Mouse (Mus musculus): ENCODE measurements around the gene Lysmd4. TPM values are rescaled to one million over a fixed set of nuclear protein-coding genes. Genes with fewer than 3 reads are reported as not detected.

Gene Lysmd4
- total and polyA plus RNA-seq, 3 experiments: 5.2 to 7.9 TPM; not detected in 1

- Histone ChIP-seq H3K27ac (ENCODE audit: control insufficient read depth, low read depth, low read length) (no peak overlapping the region), H3K36me3 (ENCODE audit: control insufficient read depth in 1 of 2, insufficient read depth in 2 of 2, low read length in 2 of 2) (peaks cover 0 to 12% of the 10 kb centered on the region in 2 experiments; a peak in 2 of 4 replicates), H3K9me3 (replicated peaks; ENCODE audit: insufficient read depth, low read length) (no peaks in the 10 kb centered on the region), H3K9ac (ENCODE audit: control insufficient read depth, low read depth, low read length, poor library complexity, severe bottlenecking) (no peak overlapping the region), H3K4me1 (ENCODE audit: control insufficient read depth in 1 of 2, insufficient read depth in 2 of 2, low read length in 2 of 2) (peaks cover 0 to 26% of the 10 kb centered on the region in 2 experiments; a peak in 3 of 4 replicates), H3K4me3 (ENCODE audit: control insufficient read depth in 1 of 2, insufficient read depth in 1 of 2, low read depth in 2 of 2, low read length in 2 of 2) (no peak overlapping the region), H3K79me2 (ENCODE audit: control insufficient read depth, insufficient read depth, low read length, poor library complexity) (no peaks in the 10 kb centered on the region), H3K27me3 (ENCODE audit: control insufficient read depth in 1 of 2, insufficient read depth in 2 of 2, low read length in 2 of 2) (no peaks in the 10 kb centered on the region)
- no peak for TF ChIP-seq USF2 (IDR thresholded peaks at IDR 0.05; ENCODE audit: borderline replicate concordance in 1 of 2, insufficient read depth in 1 of 2, low read depth in 1 of 2, low read length in 2 of 2)
- TF ChIP-seq TAL1 (IDR thresholded peaks at IDR 0.05; ENCODE audit: low read length): peak; percentile 85
- no peak for TF ChIP-seq ZNF384 (IDR thresholded peaks at IDR 0.05; ENCODE audit: low read depth, low read length)
- no peak for TF ChIP-seq RCOR1 (IDR thresholded peaks at IDR 0.05; ENCODE audit: low read depth, low read length)
- TF ChIP-seq EP300 (IDR thresholded peaks at IDR 0.05; ENCODE audit: low read depth in 1 of 2, low read length in 2 of 2): peak in 1 of 2 experiments; percentile 42; a peak in 2 of 4 replicates
- TF ChIP-seq TCF12 (IDR thresholded peaks at IDR 0.05; ENCODE audit: low read depth, low read length): peak; percentile 47; the same call in 1 of the 2 replicates
- TF ChIP-seq NELFE (IDR thresholded peaks at IDR 0.05; ENCODE audit: low read depth, low read length): no peak
- TF ChIP-seq ZMIZ1 (IDR thresholded peaks at IDR 0.05; ENCODE audit: low read depth, low read length): no peak
- no peak for TF ChIP-seq RAD21 (IDR thresholded peaks at IDR 0.05; ENCODE audit: low read depth, low read length)
- peak; percentile 63 for TF ChIP-seq GATA1 (IDR thresholded peaks at IDR 0.05; ENCODE audit: low read depth, low read length)
- peak; percentile 27; the same call in 1 of the 2 replicates for TF ChIP-seq ETS1 (IDR thresholded peaks at IDR 0.05; ENCODE audit: low read depth, low read length)
- TF ChIP-seq USF1 (IDR thresholded peaks at IDR 0.05; ENCODE audit: low read depth, low read length): peak; percentile 72
- TF ChIP-seq MXI1 (IDR thresholded peaks at IDR 0.05; ENCODE audit: low read depth, low read length): no peak
- DNase-seq (ENCODE audit: low read depth, low spot score): peak; percentile 72
Measured at GRCm38 (mm10) chr7:67210004-67210833, 12.1 kb upstream of the Lysmd4 start.

DNA sequence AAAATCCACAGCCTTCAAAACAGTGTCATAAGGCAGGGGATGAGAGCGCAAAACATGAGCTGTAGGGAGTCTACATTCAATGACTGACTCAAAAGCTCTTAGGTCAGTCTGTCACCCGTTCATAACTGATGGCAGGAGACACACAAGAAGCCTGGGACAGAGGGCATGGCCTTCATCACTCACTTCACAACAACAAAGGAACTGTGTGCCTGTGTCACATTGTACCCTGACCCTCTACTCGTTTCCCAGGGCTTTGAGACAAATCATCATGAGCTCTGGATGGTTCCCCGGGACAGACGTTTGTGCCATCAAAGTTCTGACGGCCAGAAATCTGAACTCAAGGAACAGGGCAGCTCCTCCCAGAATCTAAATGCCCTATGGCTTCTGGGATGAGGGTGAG is 11.0 kb upstream of the Lysmd4 start:
- Histone ChIP-seq H3K27me3 (ENCODE audit: control insufficient read depth in 1 of 2, insufficient read depth in 2 of 2, low read length in 2 of 2) (no peaks in the 10 kb centered on the region), H3K9me3 (replicated peaks; ENCODE audit: insufficient read depth, low read length) (no peaks in the 10 kb centered on the region), H3K79me2 (ENCODE audit: control insufficient read depth, insufficient read depth, low read length, poor library complexity) (no peaks in the 10 kb centered on the region), H3K9ac (ENCODE audit: control insufficient read depth, low read depth, low read length, poor library complexity, severe bottlenecking) (no peak overlapping the region), H3K27ac (ENCODE audit: control insufficient read depth, low read depth, low read length) (no peak overlapping the region), H3K4me3 (ENCODE audit: control insufficient read depth in 1 of 2, insufficient read depth in 1 of 2, low read depth in 2 of 2, low read length in 2 of 2) (no peak overlapping the region), H3K36me3 (ENCODE audit: control insufficient read depth in 1 of 2, insufficient read depth in 2 of 2, low read length in 2 of 2) (peaks cover 0 to 18% of the 10 kb centered on the region in 2 experiments; a peak in 2 of 4 replicates), H3K4me1 (ENCODE audit: control insufficient read depth in 1 of 2, insufficient read depth in 2 of 2, low read length in 2 of 2) (peaks cover 0 to 27% of the 10 kb centered on the region in 2 experiments; a peak in 3 of 4 replicates)
- TF ChIP-seq ZNF384 (IDR thresholded peaks at IDR 0.05; ENCODE audit: low read depth, low read length) (no peak), SMC3 (IDR thresholded peaks at IDR 0.05; ENCODE audit: low read depth, low read length) (no peak), ETS1 (IDR thresholded peaks at IDR 0.05; ENCODE audit: low read depth, low read length) (no peak), MAX (IDR thresholded peaks at IDR 0.05; ENCODE audit: low read length) (no peak), ELF1 (IDR thresholded peaks at IDR 0.05; ENCODE audit: low read depth, low read length) (no peak), CHD1 (IDR thresholded peaks at IDR 0.05; ENCODE audit: low read depth, low read length) (no peak), POLR2AphosphoS2 (IDR thresholded peaks at IDR 0.05; ENCODE audit: low read length) (no peak), MAZ (IDR thresholded peaks at IDR 0.05; ENCODE audit: low read depth, low read length) (no peak), MEF2A (IDR thresholded peaks at IDR 0.05; ENCODE audit: extremely low read depth, insufficient replicate concordance, low read depth, low read length, poor library complexity, severe bottlenecking) (no peak), GABPA (IDR thresholded peaks at IDR 0.05; ENCODE audit: low read depth, low read length) (no peak), BHLHE40 (IDR thresholded peaks at IDR 0.05; ENCODE audit: borderline replicate concordance, low read depth, low read length) (no peak), CHD2 (IDR thresholded peaks at IDR 0.05; ENCODE audit: low read length) (no peak), TBP (IDR thresholded peaks at IDR 0.05; ENCODE audit: low read depth, low read length) (no peak), UBTF (IDR thresholded peaks at IDR 0.05; ENCODE audit: borderline replicate concordance, insufficient read depth, low read depth, low read length) (no peak)
- DNase-seq (ENCODE audit: low read depth, low spot score): no peak
